Mouse (Mus musculus): ENCODE measurements at regions not wholly inside any gene's neighbourhood (a gene's known extent, or its start where the extent isn't known, plus 50 kb on each side); places are given as distances from the start of the nearest gene placed in this dataset.
A peak's percentile ranks its signal among the peaks of the same experiment; 100 is the strongest.

DNA sequence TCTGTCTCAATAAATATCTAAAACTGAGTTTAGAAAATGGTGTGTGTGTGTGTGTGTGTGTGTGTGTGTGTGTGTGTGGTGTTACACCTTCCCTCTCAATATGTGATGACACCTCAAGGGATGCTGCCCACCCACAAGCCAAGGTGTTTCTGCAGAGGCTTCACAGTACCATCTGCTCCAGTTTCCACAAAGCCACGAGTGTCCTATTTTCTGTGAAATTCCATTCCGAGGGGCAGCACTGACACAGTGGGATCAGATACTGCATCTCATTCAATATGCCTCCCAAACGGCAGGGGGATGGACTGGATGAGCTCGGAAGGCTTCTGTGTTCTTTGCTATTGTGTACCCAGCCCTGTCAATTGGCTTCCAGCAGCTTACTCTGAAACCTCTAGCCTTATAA lies 78.5 kb downstream of the Spesp1 start:
- no peaks in the 10 kb centered on the region for H3K4me1 ChIP-seq (ENCODE audit: insufficient read depth)

DNA sequence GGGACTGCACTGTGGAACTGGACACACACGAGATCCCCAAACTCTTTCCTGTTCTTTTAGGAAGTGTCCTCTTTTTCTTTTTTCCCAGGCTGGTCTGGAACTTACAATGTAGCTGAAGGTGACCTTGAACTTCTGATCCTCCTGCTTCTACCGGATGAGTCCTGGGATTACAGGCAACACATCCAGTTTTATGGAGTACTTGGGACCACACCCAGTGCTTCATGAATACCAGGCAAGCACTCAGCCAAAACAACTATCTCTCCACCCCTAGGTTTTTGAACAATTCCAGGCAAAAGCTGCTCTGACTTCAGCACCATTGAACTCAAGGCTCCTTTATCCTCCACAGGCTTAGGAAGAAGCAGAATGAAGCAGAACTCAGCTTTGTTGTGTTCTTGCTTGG lies 79.7 kb downstream of the Spesp1 start:
- no peak overlapping the region for H3K27ac ChIP-seq (ENCODE audit: low read depth)
- DNase-seq, result no peak
- no peaks in the 10 kb centered on the region for H3K9me3 ChIP-seq (ENCODE audit: low read depth, low read length)
- H3K4me2 ChIP-seq, result no peak overlapping the region
- no peak overlapping the region for H3K9ac ChIP-seq
- H3K4me3 ChIP-seq (ENCODE audit: low read depth, low read length), result no peak overlapping the region
- H3K4me1 ChIP-seq (ENCODE audit: insufficient read depth), result no peaks in the 10 kb centered on the region
- H3K36me3 ChIP-seq (ENCODE audit: insufficient read depth), result no peaks in the 10 kb centered on the region
- no peak for TF ChIP-seq CTCF (IDR thresholded peaks at IDR 0.05; ENCODE audit: low read depth)
- 72% methylated on average over 2 of the region's 2 CpGs for WGBS
- no peaks in the 10 kb centered on the region for H3K27me3 ChIP-seq (ENCODE audit: insufficient read depth, low read length)
- no peak for ATAC-seq (ENCODE audit: insufficient read depth)

More for the DNA sequence above, 78.5 kb downstream of the Spesp1 start:
- Histone ChIP-seq H3K4me3 (ENCODE audit: low read depth, low read length) (no peak overlapping the region), H3K27ac (ENCODE audit: low read depth) (no peak overlapping the region), H3K27me3 (ENCODE audit: insufficient read depth, low read length) (no peaks in the 10 kb centered on the region), H3K9me3 (ENCODE audit: low read depth, low read length) (no peaks in the 10 kb centered on the region), H3K36me3 (ENCODE audit: insufficient read depth) (no peaks in the 10 kb centered on the region), H3K9ac (no peak overlapping the region), H3K4me2 (no peak overlapping the region)
- DNase-seq, result no peak
- 49% methylated on average over 4 of the region's 4 CpGs for WGBS
- TF ChIP-seq CTCF (IDR thresholded peaks at IDR 0.05; ENCODE audit: low read depth), result no peak
- ATAC-seq (ENCODE audit: insufficient read depth), result no peak

GRCm38 (mm10) chr9:62197486-62197885 lies 75.0 kb upstream of the Glce start:
- no peak overlapping the region for H3K27ac ChIP-seq (ENCODE audit: low read depth)
- no peak overlapping the region for H3K4me3 ChIP-seq (ENCODE audit: low read depth, low read length)
- H3K9me3 ChIP-seq (ENCODE audit: low read depth, low read length), result no peaks in the 10 kb centered on the region
- H3K9ac ChIP-seq, result no peak overlapping the region
- no peaks in the 10 kb centered on the region for H3K4me1 ChIP-seq (ENCODE audit: insufficient read depth)
- TF ChIP-seq CTCF (IDR thresholded peaks at IDR 0.05; ENCODE audit: low read depth), result no peak
- H3K36me3 ChIP-seq (ENCODE audit: insufficient read depth), result no peaks in the 10 kb centered on the region
- ATAC-seq (ENCODE audit: insufficient read depth), result no peak
- DNase-seq, result no peak
- no peaks in the 10 kb centered on the region for H3K27me3 ChIP-seq (ENCODE audit: insufficient read depth, low read length)
- WGBS, result 84% methylated on average over 2 of the region's 2 CpGs
- H3K4me2 ChIP-seq, result no peak overlapping the region

DNA sequence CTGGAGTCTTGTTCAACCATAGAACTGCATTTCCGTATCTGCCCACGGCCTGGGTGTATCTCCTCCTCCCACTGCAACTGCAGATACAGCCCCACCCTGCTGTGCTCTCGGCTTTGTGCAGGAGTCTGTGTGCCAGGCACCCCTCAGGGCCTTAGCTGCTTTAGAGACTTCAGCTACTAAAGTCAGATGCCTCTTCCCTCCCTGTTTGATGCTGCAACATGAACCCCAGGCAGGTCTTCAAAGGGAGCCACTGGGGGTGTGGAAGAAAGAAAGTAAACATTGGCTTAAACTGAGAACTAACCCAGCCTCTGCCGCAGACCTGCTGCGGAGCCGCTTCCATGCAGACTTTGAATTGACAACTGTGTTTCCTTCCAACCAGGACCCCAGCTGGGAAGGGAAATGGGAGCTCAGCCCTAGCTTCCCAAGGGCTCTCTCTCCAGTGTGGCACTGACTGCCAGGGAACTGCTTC lies 70.0 kb upstream of the Glce start:
- ATAC-seq (ENCODE audit: insufficient read depth), result 0 out of 2 replicates have a peak, but pooled peaks have one; percentile 17
- TF ChIP-seq CTCF (IDR thresholded peaks at IDR 0.05; ENCODE audit: low read depth), result no peak
- no peaks in the 10 kb centered on the region for H3K9me3 ChIP-seq (ENCODE audit: low read depth, low read length)
- 3% methylated on average over 6 of the region's 6 CpGs for WGBS
- no peaks in the 10 kb centered on the region for H3K4me1 ChIP-seq (ENCODE audit: insufficient read depth)
- DNase-seq, result peak; percentile 34
- no peaks in the 10 kb centered on the region for H3K27me3 ChIP-seq (ENCODE audit: insufficient read depth, low read length)
- H3K9ac ChIP-seq, result no peak overlapping the region
- no peak overlapping the region for H3K27ac ChIP-seq (ENCODE audit: low read depth)
- peak overlapping the region; percentile 4; the same call in 1 of the 2 replicates for H3K4me2 ChIP-seq
- no peak overlapping the region for H3K4me3 ChIP-seq (ENCODE audit: low read depth, low read length)
- H3K36me3 ChIP-seq (ENCODE audit: insufficient read depth), result no peaks in the 10 kb centered on the region

DNA sequence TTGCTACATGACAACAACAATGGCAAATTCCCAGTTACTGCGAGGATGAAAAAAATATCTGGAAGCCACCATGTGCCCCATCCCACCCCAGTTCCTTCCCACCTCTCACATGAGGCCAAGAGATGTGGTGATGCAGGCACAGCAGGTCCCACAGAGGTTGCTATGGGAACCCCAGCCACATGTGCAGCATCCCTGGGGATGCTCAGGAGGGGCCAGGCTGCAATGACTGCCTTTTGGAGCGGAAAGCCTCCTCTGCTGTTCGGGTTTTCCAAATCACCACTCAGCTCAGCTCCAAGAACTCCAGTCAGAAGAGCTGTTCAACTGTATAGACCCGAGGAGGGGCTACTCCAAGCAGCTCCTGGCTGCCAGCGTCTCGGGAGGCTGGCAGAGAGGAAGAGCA lies 68.0 kb upstream of the Glce start:
- ATAC-seq (ENCODE audit: insufficient read depth) (no peak), DNase-seq (no peak)
- WGBS, result 47% methylated on average over 6 of the region's 6 CpGs
- H3K4me1 ChIP-seq (ENCODE audit: insufficient read depth), result no peaks in the 10 kb centered on the region
- H3K4me3 ChIP-seq (ENCODE audit: low read depth, low read length), result no peak overlapping the region
- no peak overlapping the region for H3K4me2 ChIP-seq
- H3K9ac ChIP-seq, result no peak overlapping the region
- no peaks in the 10 kb centered on the region for H3K9me3 ChIP-seq (ENCODE audit: low read depth, low read length)
- no peaks in the 10 kb centered on the region for H3K27me3 ChIP-seq (ENCODE audit: insufficient read depth, low read length)
- no peaks in the 10 kb centered on the region for H3K36me3 ChIP-seq (ENCODE audit: insufficient read depth)
- H3K27ac ChIP-seq (ENCODE audit: low read depth), result no peak overlapping the region
- TF ChIP-seq CTCF (IDR thresholded peaks at IDR 0.05; ENCODE audit: low read depth), result no peak

GRCm38 (mm10) chr9:62188835-62189234 lies 66.4 kb upstream of the Glce start:
- H3K4me1 ChIP-seq (ENCODE audit: insufficient read depth), result no peaks in the 10 kb centered on the region
- DNase-seq, result no peak

GRCm38 (mm10) chr9:62188379-62188778 lies 65.9 kb upstream of the Glce start:
- ATAC-seq (ENCODE audit: insufficient read depth) (no peak), DNase-seq (no peak)
- Histone ChIP-seq H3K4me3 (ENCODE audit: low read depth, low read length) (no peak overlapping the region), H3K4me2 (no peak overlapping the region), H3K4me1 (ENCODE audit: insufficient read depth) (no peaks in the 10 kb centered on the region), H3K9me3 (ENCODE audit: low read depth, low read length) (no peaks in the 10 kb centered on the region), H3K27me3 (ENCODE audit: insufficient read depth, low read length) (no peaks in the 10 kb centered on the region), H3K27ac (ENCODE audit: low read depth) (no peak overlapping the region), H3K9ac (no peak overlapping the region), H3K36me3 (ENCODE audit: insufficient read depth) (no peaks in the 10 kb centered on the region)
- no peak for TF ChIP-seq CTCF (IDR thresholded peaks at IDR 0.05; ENCODE audit: low read depth)
- WGBS, result 52% methylated on average over 3 of the region's 3 CpGs

More at GRCm38 (mm10) chr9:62188835-62189234, 66.4 kb upstream of the Glce start:
- Histone ChIP-seq H3K9ac (no peak overlapping the region), H3K4me3 (ENCODE audit: low read depth, low read length) (no peak overlapping the region), H3K4me2 (no peak overlapping the region), H3K36me3 (ENCODE audit: insufficient read depth) (no peaks in the 10 kb centered on the region), H3K9me3 (ENCODE audit: low read depth, low read length) (no peaks in the 10 kb centered on the region), H3K27ac (ENCODE audit: low read depth) (no peak overlapping the region), H3K27me3 (ENCODE audit: insufficient read depth, low read length) (no peaks in the 10 kb centered on the region)
- WGBS, result 30% methylated on average over 6 of the region's 6 CpGs
- no peak for TF ChIP-seq CTCF (IDR thresholded peaks at IDR 0.05; ENCODE audit: low read depth)
- no peak for ATAC-seq (ENCODE audit: insufficient read depth)

DNA sequence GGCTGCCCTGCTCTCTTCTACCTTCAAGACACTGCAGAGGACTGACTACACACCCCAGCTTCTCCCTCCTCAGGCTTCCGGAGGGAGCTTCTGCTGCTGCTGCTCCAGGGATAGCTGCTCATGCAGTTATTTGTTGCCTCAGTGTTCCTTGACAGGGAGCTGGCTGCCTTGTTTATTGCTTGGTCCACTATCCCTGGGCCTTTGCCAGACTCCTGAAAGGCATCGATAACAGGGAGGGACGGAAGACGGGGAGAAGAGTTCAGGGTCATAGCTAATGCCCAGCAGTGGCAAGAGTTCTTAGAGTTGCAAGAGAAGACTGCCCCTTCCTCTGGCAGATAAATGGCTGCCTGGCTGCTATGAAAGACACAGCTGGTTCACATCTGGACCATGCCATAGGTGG lies 64.4 kb upstream of the Glce start:
- H3K4me3 ChIP-seq (ENCODE audit: low read depth, low read length), result no peak overlapping the region
- H3K9ac ChIP-seq, result no peak overlapping the region
- H3K27ac ChIP-seq (ENCODE audit: low read depth), result no peak overlapping the region
- H3K36me3 ChIP-seq (ENCODE audit: insufficient read depth), result no peaks in the 10 kb centered on the region
- WGBS, result 24% methylated on average over 4 of the region's 4 CpGs
- H3K4me2 ChIP-seq, result no peak overlapping the region
- ATAC-seq (ENCODE audit: insufficient read depth) (no peak), DNase-seq (peak; percentile 23)
- no peak for TF ChIP-seq CTCF (IDR thresholded peaks at IDR 0.05; ENCODE audit: low read depth)
- H3K9me3 ChIP-seq (ENCODE audit: low read depth, low read length), result no peaks in the 10 kb centered on the region
- no peaks in the 10 kb centered on the region for H3K4me1 ChIP-seq (ENCODE audit: insufficient read depth)
- no peaks in the 10 kb centered on the region for H3K27me3 ChIP-seq (ENCODE audit: insufficient read depth, low read length)
